Mouse (Mus musculus) left cerebral cortex, adult 2 months (tissue): ENCODE results near the gene BC049715. TPM values are rescaled to one million over a fixed set of nuclear protein-coding genes. Genes with fewer than 3 reads are reported as not detected.
A peak's percentile ranks its signal among the peaks of the same experiment; 100 is the strongest.

Source experiments
- DNase-seq, 2 experiments: peaks; one replicate each; pipeline ENCODE4 v3.0.0; 2021 to 2022; ENCODE audit warnings: low spot score in 2 of 2, mixed read lengths in 1 of 2; ENCODE audit errors: extremely low spot score in 1 of 2
- H3K27ac ChIP-seq: fragments of 200-600 bp; 2 replicates; pipeline ENCODE4 v1.8.1; 2022
- H3K4me3 ChIP-seq: fragments of 200-600 bp; 2 replicates; pipeline ENCODE4 v1.8.1; 2022
- CTCF ChIP-seq: fragments of 200-600 bp; IDR thresholded peaks from 2 replicates; pipeline ENCODE4 v1.8.1; 2022; ENCODE audit warnings: antibody characterized with exemption, mild to moderate bottlenecking, moderate library complexity
- intact Hi-C: fragments of 180-260 bp; cut with DNase I; formaldehyde crosslinking; loops from one replicate; pipeline ENCODE4 v1.15.1; 2025
- total RNA-seq, 2 experiments: library from RNA; stranded (reverse); gene quantifications; 2 replicates each; pipeline ENCODE4 v1.2.3; 2021

BC049715 gene
- total RNA-seq, 2 experiments from 2014 or later: 2.4 to 3.9 TPM

GRCm38 (mm10) chr6:136855183-136855582 is 27.8 kb downstream of the BC049715 start:
- no peak for TF ChIP-seq CTCF
- Histone ChIP-seq H3K4me3 (no peak overlapping the region), H3K27ac (no peak overlapping the region)
- DNase-seq: no peak
- intact Hi-C loops: loop anchor here (10.0 kb wide), 1 partner anchor 320 kb away; the partner anchor contains the start of gene Rerg

- intact Hi-C loops: loop anchor here (10.0 kb wide), 1 partner anchor 319 kb away; the partner anchor contains the start of gene Rerg
- Histone ChIP-seq H3K4me3 (no peak overlapping the region), H3K27ac (no peak overlapping the region)
- no peak for TF ChIP-seq CTCF
- no peak for DNase-seq
These were observed 28.7 kb downstream of the BC049715 start for GRCm38 (mm10) chr6:136856071-136856636.

GRCm38 (mm10) chr6:136857186-136857872 is 29.9 kb downstream of the BC049715 start, which contains the start of gene Art4:
Art4 (minus strand) TSS chr6:136857733.
- H3K27ac ChIP-seq: no peak within 1 kb of the TSS
- no peak for DNase-seq
- TF ChIP-seq CTCF: no peak
- no peak within 1 kb of the TSS for H3K4me3 ChIP-seq
- intact Hi-C loops: loop anchor here (10.0 kb wide), 1 partner anchor 317 kb away; the partner anchor contains the start of gene Rerg

- DNase-seq: no peak
- intact Hi-C loops: loop anchor here (10.0 kb wide), 1 partner anchor 317 kb away; the partner anchor contains the start of gene Rerg
- H3K27ac ChIP-seq: no peak overlapping the region
- TF ChIP-seq CTCF: no peak
- no peak overlapping the region for H3K4me3 ChIP-seq
These were observed 30.4 kb downstream of the BC049715 start for GRCm38 (mm10) chr6:136857873-136858260.

GRCm38 (mm10) chr6:136858420-136858819 is 31.0 kb downstream of the BC049715 start:
- intact Hi-C loops: loop anchor here (10.0 kb wide), 1 partner anchor 316 kb away; the partner anchor contains the start of gene Rerg
- TF ChIP-seq CTCF: no peak
- DNase-seq: no peak
- Histone ChIP-seq H3K4me3 (no peak overlapping the region), H3K27ac (no peak overlapping the region)

- no peak for DNase-seq
- intact Hi-C loops: loop anchor here (1.0 to 5.0 kb wide), 3 partner anchors 59 to 121 kb away; no protein-coding TSS in a partner anchor
- peak; percentile 74 for TF ChIP-seq CTCF
- Histone ChIP-seq H3K4me3 (no peak overlapping the region), H3K27ac (no peak overlapping the region)
These were observed 33.6 kb downstream of the BC049715 start for GRCm38 (mm10) chr6:136861020-136861419.

- no peak for DNase-seq
- no peak for TF ChIP-seq CTCF
- intact Hi-C loops: no loop called here
These were observed 37.9 kb downstream of the BC049715 start for GRCm38 (mm10) chr6:136865360-136865759.

GRCm38 (mm10) chr6:136866150-136866549 is 38.7 kb downstream of the BC049715 start:
- H3K4me3 ChIP-seq: no peak overlapping the region
- TF ChIP-seq CTCF: no peak
- DNase-seq: no peak
- intact Hi-C loops: no loop called here
- no peak overlapping the region for H3K27ac ChIP-seq

More at GRCm38 (mm10) chr6:136865360-136865759, 37.9 kb downstream of the BC049715 start:
- Histone ChIP-seq H3K27ac (no peak overlapping the region), H3K4me3 (no peak overlapping the region)

GRCm38 (mm10) chr6:136868921-136869320 is 41.5 kb downstream of the BC049715 start:
- DNase-seq: no peak
- Histone ChIP-seq H3K27ac (no peak overlapping the region), H3K4me3 (no peak overlapping the region)
- intact Hi-C loops: no loop called here
- TF ChIP-seq CTCF: no peak

GRCm38 (mm10) chr6:136874599-136874998 is 47.2 kb downstream of the BC049715 start:
- no peak for TF ChIP-seq CTCF
- DNase-seq: peak in 1 of 2 experiments; percentile 26
- intact Hi-C loops: no loop called here
- Histone ChIP-seq H3K27ac (no peak overlapping the region), H3K4me3 (0 out of 2 replicates have a peak overlapping the region, but pooled peaks have one; percentile 3)

GRCm38 (mm10) chr6:136875670-136876069 is 48.2 kb downstream of the BC049715 start, which contains the start of gene Mgp:
Mgp (minus strand) TSS chr6:136875823.
- intact Hi-C loops: loop anchor here (5.0 kb wide), 1 partner anchor 37 kb away; no protein-coding TSS in a partner anchor
- H3K27ac ChIP-seq: peak within 1 kb of the TSS; percentile 40; the same call in 1 of the 2 replicates
- peak; percentile 24 to 68 for DNase-seq
- H3K4me3 ChIP-seq: 0 out of 2 replicates have a peak within 1 kb of the TSS, but pooled peaks have one; percentile 3
- no peak for TF ChIP-seq CTCF

- Histone ChIP-seq H3K27ac (no peak overlapping the region), H3K4me3 (no peak overlapping the region)
- no peak for TF ChIP-seq CTCF
- intact Hi-C loops: no loop called here
- DNase-seq: no peak
These were observed 54.3 kb downstream of the BC049715 start for GRCm38 (mm10) chr6:136881678-136882077.
